Mouse (Mus musculus): ENCODE results near the gene Adcy4. TPM values are rescaled to one million over a fixed set of nuclear protein-coding genes. Genes with fewer than 3 reads are reported as not detected.

Adcy4 gene
- polyA plus RNA-seq, 1 experiment from 2014 or later: 15.3 TPM

DNA sequence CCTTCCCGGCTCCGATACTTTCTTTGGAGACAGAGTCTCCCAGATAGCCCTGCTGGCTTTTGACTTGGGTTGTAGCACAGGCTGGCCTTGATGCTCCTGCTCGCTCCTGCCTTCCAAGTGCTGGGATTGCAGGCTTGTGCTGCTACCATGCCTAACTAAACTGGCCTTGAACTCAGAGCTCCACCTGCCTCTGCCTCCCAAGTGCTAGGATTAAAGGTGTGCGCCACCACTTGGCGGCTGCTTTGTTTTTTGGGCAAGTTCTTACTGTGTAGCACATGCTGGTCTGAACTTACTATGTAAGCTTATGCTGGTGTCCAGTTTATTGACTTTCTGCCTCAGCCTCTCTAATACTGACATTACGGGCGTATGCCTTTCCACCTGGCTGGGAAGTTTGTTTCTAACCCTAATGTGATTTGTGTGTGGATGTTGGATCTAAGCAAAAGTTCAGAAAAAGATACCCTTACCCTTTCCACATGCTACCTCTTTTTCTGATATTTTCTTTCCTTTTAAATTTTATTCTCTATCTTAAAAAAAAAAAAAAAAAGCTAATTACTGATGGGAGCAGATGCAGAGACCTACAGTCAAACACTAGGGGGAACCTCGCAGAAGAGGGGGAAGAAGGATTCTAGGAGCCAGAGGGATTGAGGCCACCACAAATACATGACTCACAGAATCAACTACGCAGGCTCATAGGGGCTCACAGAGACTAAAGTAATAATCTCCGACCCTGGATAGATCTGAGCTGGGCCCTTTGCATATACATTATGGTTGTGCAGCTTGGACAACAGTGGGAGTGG lies 36.6 kb downstream of the Adcy4 start:
- no peak for ATAC-seq (replicated peaks; ENCODE audit: extremely low read depth, insufficient read depth, low FRiP score)
- H3K4me1 ChIP-seq (ENCODE audit: control insufficient read depth, insufficient read depth, low read length): peaks cover 22% of the 10 kb centered on the region
- H3K9me3 ChIP-seq (replicated peaks; ENCODE audit: control insufficient read depth, low read length): no peaks in the 10 kb centered on the region
- H3K27ac ChIP-seq (ENCODE audit: low read length): no peak overlapping the region
- 83% methylated on average over 10 of the region's 10 CpGs for WGBS
- H3K9ac ChIP-seq (ENCODE audit: low read length): no peak overlapping the region
- peaks cover 23% of the 10 kb centered on the region for H3K36me3 ChIP-seq (ENCODE audit: control insufficient read depth, insufficient read depth)
- H3K27me3 ChIP-seq (ENCODE audit: control insufficient read depth, insufficient read depth, low read length): no peaks in the 10 kb centered on the region
- H3K4me2 ChIP-seq (ENCODE audit: low read depth, low read length): peak overlapping the region; percentile 94; the same call in 1 of the 2 replicates
- H3K4me3 ChIP-seq (ENCODE audit: low read length): no peak overlapping the region

GRCm38 (mm10) chr14:55745861-55746237 lies 38.0 kb downstream of the Adcy4 start:
- no peaks in the 10 kb centered on the region for H3K9me3 ChIP-seq (replicated peaks; ENCODE audit: control insufficient read depth, low read length)
- peak overlapping the region; percentile 92 for H3K4me3 ChIP-seq (ENCODE audit: low read length)
- H3K36me3 ChIP-seq (ENCODE audit: control insufficient read depth, insufficient read depth): peaks cover 16% of the 10 kb centered on the region
- H3K4me2 ChIP-seq (ENCODE audit: low read depth, low read length): peak overlapping the region; percentile 94
- under 1% methylated on average over 31 of the region's 31 CpGs for WGBS
- H3K9ac ChIP-seq (ENCODE audit: low read length): peak overlapping the region; percentile 91
- H3K27me3 ChIP-seq (ENCODE audit: control insufficient read depth, insufficient read depth, low read length): no peaks in the 10 kb centered on the region
- peaks cover 22% of the 10 kb centered on the region for H3K4me1 ChIP-seq (ENCODE audit: control insufficient read depth, insufficient read depth, low read length)
- peak; percentile 37 for ATAC-seq (replicated peaks; ENCODE audit: extremely low read depth, insufficient read depth, low FRiP score)
- H3K27ac ChIP-seq (ENCODE audit: low read length): 0 out of 2 replicates have a peak overlapping the region, but pooled peaks have one; percentile 26

DNA sequence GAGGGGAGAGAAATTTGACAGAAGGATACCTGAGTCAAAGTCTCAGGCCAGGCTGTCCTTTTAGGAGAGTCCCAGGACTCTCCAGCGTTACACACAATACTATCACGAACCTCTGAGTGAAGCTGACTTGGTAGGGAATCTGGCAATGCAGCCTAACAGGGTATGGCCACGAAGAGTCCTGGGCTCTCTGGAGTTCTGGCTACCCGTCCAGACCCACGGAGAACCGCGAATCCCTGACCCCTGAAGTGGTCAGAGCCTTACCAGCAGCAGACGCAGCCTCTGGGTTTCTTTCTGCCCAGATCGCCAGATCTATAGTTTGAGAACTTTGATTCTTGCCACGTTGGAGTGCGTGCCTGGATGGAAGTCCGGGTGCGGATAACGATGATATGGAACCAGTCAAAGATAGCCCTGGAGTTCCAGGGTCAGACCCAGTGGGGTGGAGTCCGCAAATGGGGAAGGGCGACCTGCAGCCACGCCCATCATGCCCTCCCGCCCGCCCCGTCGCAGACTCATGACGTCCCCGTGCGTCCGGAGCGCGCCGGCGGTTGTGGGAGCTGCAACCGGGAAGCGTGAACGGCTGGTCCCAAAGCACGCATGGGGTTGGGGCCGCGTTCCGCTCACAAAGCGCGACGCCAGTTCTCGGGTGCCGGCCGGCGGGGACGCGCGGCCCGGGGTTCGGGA lies 38.6 kb downstream of the Adcy4 start, which contains the start of the genes Dhrs1 and Nop9:
TSS of gene Dhrs1 (minus strand) at position 511 of the 681 bp plus-strand sequence.
TSS of gene Nop9 (plus strand) at position 514 of the 681 bp plus-strand sequence.
- peak; percentile 88 for ATAC-seq (replicated peaks; ENCODE audit: extremely low read depth, insufficient read depth, low FRiP score)
- 1% methylated on average over 38 of the region's 48 CpGs for WGBS
- Histone ChIP-seq H3K4me2 (ENCODE audit: low read depth, low read length) (peak within 1 kb of the TSS; percentile 94), H3K27ac (ENCODE audit: low read length) (peak within 1 kb of the TSS; percentile 66), H3K4me3 (ENCODE audit: low read length) (peak within 1 kb of the TSS; percentile 92), H3K36me3 (ENCODE audit: control insufficient read depth, insufficient read depth) (peaks cover 15% of the 10 kb centered on the region), H3K27me3 (ENCODE audit: control insufficient read depth, insufficient read depth, low read length) (no peaks in the 10 kb centered on the region), H3K4me1 (ENCODE audit: control insufficient read depth, insufficient read depth, low read length) (peaks cover 22% of the 10 kb centered on the region), H3K9me3 (replicated peaks; ENCODE audit: control insufficient read depth, low read length) (no peaks in the 10 kb centered on the region), H3K9ac (ENCODE audit: low read length) (peak within 1 kb of the TSS; percentile 91)

DNA sequence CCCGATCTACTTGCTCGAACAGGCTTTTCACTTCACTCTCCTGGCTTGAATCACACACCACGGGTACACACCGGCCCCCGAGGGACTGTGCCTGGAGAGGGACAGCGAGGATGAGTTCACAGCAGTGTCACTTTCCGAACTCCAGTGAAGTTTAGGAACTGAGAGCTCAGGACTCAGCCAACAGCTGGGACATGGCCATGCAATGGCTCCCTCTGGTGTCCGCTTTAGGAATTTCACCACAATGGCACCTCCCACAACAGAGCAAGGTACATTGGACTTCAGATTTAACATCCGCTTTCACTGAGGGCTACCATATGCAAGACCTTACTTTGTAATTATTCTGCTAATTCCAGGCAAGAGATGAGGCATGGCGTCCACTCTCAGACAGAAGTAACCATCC lies 40.2 kb downstream of the Adcy4 start:
- no peaks in the 10 kb centered on the region for H3K9me3 ChIP-seq (replicated peaks; ENCODE audit: control insufficient read depth, low read length)
- H3K4me1 ChIP-seq (ENCODE audit: control insufficient read depth, insufficient read depth, low read length): peaks cover 22% of the 10 kb centered on the region
- ATAC-seq (replicated peaks; ENCODE audit: extremely low read depth, insufficient read depth, low FRiP score): peak; percentile 70
- H3K36me3 ChIP-seq (ENCODE audit: control insufficient read depth, insufficient read depth): peaks cover 23% of the 10 kb centered on the region
- H3K9ac ChIP-seq (ENCODE audit: low read length): no peak overlapping the region
- H3K4me3 ChIP-seq (ENCODE audit: low read length): no peak overlapping the region
- H3K27ac ChIP-seq (ENCODE audit: low read length): no peak overlapping the region
- H3K27me3 ChIP-seq (ENCODE audit: control insufficient read depth, insufficient read depth, low read length): no peaks in the 10 kb centered on the region
- WGBS: 19% methylated on average over 10 of the region's 10 CpGs
- H3K4me2 ChIP-seq (ENCODE audit: low read depth, low read length): peak overlapping the region; percentile 29; the same call in 1 of the 2 replicates

DNA sequence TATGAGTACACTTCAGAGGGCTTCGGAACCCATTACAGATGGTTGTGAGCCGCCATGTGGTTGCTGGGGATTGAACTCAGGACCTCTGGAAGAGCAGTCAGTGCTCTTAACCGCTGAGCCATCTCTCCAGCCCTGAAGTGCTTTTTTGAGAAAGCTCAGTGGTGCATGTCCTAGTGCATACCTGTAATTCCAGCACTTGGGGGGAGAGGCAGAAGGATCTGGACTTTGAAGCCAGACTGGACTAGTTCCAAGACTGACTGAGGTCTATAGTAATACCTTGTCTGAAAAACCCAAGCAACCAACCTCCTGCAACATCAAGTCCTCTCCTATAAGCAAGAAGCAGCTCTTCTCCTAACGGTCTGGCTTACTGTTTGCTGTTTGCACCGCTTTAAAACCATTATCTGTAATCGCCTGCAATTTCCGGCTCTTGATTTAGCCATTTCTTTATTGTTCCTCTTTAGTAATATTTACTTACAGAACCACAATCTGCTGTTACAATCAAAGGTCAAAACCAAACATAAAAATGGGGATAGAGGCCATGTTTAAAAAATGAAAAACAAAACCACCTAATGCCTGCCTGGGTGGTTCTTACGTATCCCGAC lies 46.7 kb downstream of the Adcy4 start:
- peaks cover 26% of the 10 kb centered on the region for H3K36me3 ChIP-seq (ENCODE audit: control insufficient read depth, insufficient read depth)
- no peak overlapping the region for H3K4me2 ChIP-seq (ENCODE audit: low read depth, low read length)
- H3K27ac ChIP-seq (ENCODE audit: low read length): no peak overlapping the region
- no peak overlapping the region for H3K4me3 ChIP-seq (ENCODE audit: low read length)
- no peaks in the 10 kb centered on the region for H3K27me3 ChIP-seq (ENCODE audit: control insufficient read depth, insufficient read depth, low read length)
- ATAC-seq (replicated peaks; ENCODE audit: extremely low read depth, insufficient read depth, low FRiP score): no peak
- no peaks in the 10 kb centered on the region for H3K9me3 ChIP-seq (replicated peaks; ENCODE audit: control insufficient read depth, low read length)
- no peak overlapping the region for H3K9ac ChIP-seq (ENCODE audit: low read length)
- 89% methylated on average over 9 of the region's 9 CpGs for WGBS
- no peaks in the 10 kb centered on the region for H3K4me1 ChIP-seq (ENCODE audit: control insufficient read depth, insufficient read depth, low read length)

GRCm38 (mm10) chr14:55735758-55736157 lies 48.1 kb downstream of the Adcy4 start:
- Histone ChIP-seq H3K9ac (ENCODE audit: low read length) (no peak overlapping the region), H3K27me3 (ENCODE audit: control insufficient read depth, insufficient read depth, low read length) (no peaks in the 10 kb centered on the region), H3K4me3 (ENCODE audit: low read length) (no peak overlapping the region), H3K4me2 (ENCODE audit: low read depth, low read length) (no peak overlapping the region), H3K4me1 (ENCODE audit: control insufficient read depth, insufficient read depth, low read length) (no peaks in the 10 kb centered on the region), H3K27ac (ENCODE audit: low read length) (no peak overlapping the region), H3K36me3 (ENCODE audit: control insufficient read depth, insufficient read depth) (peaks cover 26% of the 10 kb centered on the region), H3K9me3 (replicated peaks; ENCODE audit: control insufficient read depth, low read length) (no peaks in the 10 kb centered on the region)
- ATAC-seq (replicated peaks; ENCODE audit: extremely low read depth, insufficient read depth, low FRiP score): no peak
- 68% methylated on average over 4 of the region's 4 CpGs for WGBS

GRCm38 (mm10) chr14:55735334-55735733 lies 48.6 kb downstream of the Adcy4 start:
- Histone ChIP-seq H3K36me3 (ENCODE audit: control insufficient read depth, insufficient read depth) (peaks cover 24% of the 10 kb centered on the region), H3K4me1 (ENCODE audit: control insufficient read depth, insufficient read depth, low read length) (no peaks in the 10 kb centered on the region), H3K4me3 (ENCODE audit: low read length) (no peak overlapping the region), H3K27me3 (ENCODE audit: control insufficient read depth, insufficient read depth, low read length) (no peaks in the 10 kb centered on the region), H3K9me3 (replicated peaks; ENCODE audit: control insufficient read depth, low read length) (no peaks in the 10 kb centered on the region), H3K27ac (ENCODE audit: low read length) (no peak overlapping the region), H3K9ac (ENCODE audit: low read length) (no peak overlapping the region), H3K4me2 (ENCODE audit: low read depth, low read length) (no peak overlapping the region)
- 48% methylated on average over 3 of the region's 3 CpGs for WGBS
- no peak for ATAC-seq (replicated peaks; ENCODE audit: extremely low read depth, insufficient read depth, low FRiP score)

DNA sequence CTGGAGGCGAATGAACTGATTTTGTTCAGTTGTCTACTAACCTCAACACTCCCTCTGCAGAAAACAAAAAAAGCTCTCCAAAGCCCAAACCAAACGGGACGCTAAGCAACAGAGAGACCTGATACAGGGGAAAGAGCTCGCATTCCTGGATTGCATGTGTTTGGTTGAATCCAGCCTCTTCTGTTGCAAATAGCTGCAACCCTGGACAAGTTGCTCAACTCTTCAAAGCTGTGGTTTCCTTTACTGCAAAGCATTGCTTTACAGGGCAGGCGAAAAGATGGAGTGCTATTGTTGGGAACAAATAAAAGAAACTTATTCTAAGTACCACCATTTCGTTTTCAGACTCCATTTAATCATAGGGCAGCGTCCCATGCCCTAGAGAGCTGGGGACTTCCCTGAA lies 49.0 kb downstream of the Adcy4 start:
- no peak for ATAC-seq (replicated peaks; ENCODE audit: extremely low read depth, insufficient read depth, low FRiP score)
- Histone ChIP-seq H3K4me1 (ENCODE audit: control insufficient read depth, insufficient read depth, low read length) (no peaks in the 10 kb centered on the region), H3K4me3 (ENCODE audit: low read length) (no peak overlapping the region), H3K27me3 (ENCODE audit: control insufficient read depth, insufficient read depth, low read length) (0 out of 2 replicates have a peak, but pooled peaks cover 2% of the 10 kb centered on the region), H3K4me2 (ENCODE audit: low read depth, low read length) (no peak overlapping the region), H3K9ac (ENCODE audit: low read length) (no peak overlapping the region), H3K36me3 (ENCODE audit: control insufficient read depth, insufficient read depth) (peaks cover 20% of the 10 kb centered on the region), H3K27ac (ENCODE audit: low read length) (no peak overlapping the region), H3K9me3 (replicated peaks; ENCODE audit: control insufficient read depth, low read length) (no peaks in the 10 kb centered on the region)
- 70% methylated on average over 7 of the region's 7 CpGs for WGBS

All from heart, embryonic 16.5 days (tissue).